Mouse (Mus musculus) kidney, adult 2 months (tissue): Measurements from ENCODE around the gene Tnfaip2. TPM values are rescaled to one million over a fixed set of nuclear protein-coding genes. Genes with fewer than 3 reads are reported as not detected.

Experiments
- DNase-seq: peaks from one replicate; pipeline ENCODE4 v3.0.0; 2021
- H3K27ac ChIP-seq: fragments of 200-500 bp; 2 replicates; pipeline ENCODE4 v1.5.1; 2012; ENCODE audit warnings: low read depth, low read length, control low read depth, inconsistent platforms; ENCODE audit not compliant: insufficient read depth
- H3K27me3 ChIP-seq: fragments of 200-500 bp; replicated peaks from 2 replicates; pipeline ENCODE4 v1.6.1; 2012; ENCODE audit warnings: mild to moderate bottlenecking, moderate library complexity, low read length, inconsistent platforms; ENCODE audit not compliant: control insufficient read depth, insufficient read depth
- H3K36me3 ChIP-seq: fragments of 200-500 bp; 2 replicates; pipeline ENCODE4 v1.6.1; 2012; ENCODE audit warnings: mild to moderate bottlenecking, moderate library complexity, low read length, inconsistent platforms; ENCODE audit not compliant: control insufficient read depth, insufficient read depth
- H3K4me1 ChIP-seq: fragments of 200-500 bp; 2 replicates; pipeline ENCODE4 v1.6.1; 2011; ENCODE audit warnings: low read length; ENCODE audit not compliant: control insufficient read depth, insufficient read depth
- H3K4me3 ChIP-seq: fragments of 200-500 bp; 2 replicates; pipeline ENCODE4 v1.5.1; 2011; ENCODE audit warnings: mild to moderate bottlenecking, low read depth, low read length, control low read depth; ENCODE audit not compliant: insufficient read depth
- CTCF ChIP-seq: fragments of 200-500 bp; conservative IDR thresholded peaks from 2 replicates; pipeline ENCODE4 v1.5.1; 2011; ENCODE audit warnings: low read depth, mild to moderate bottlenecking, control low read depth, low read length, moderate library complexity, mixed read lengths; ENCODE audit not compliant: insufficient read depth, insufficient read length
- POLR2A ChIP-seq: fragments of 200-500 bp; IDR thresholded peaks from one replicate; pipeline ENCODE4 v1.6.1; 2011; ENCODE audit warnings: low read depth, low read length, control low read depth
- WGBS: fragments of 180-500 bp; shearing (Covaris S2); methylation state at CpG from one replicate; pipeline ENCODE4 v1.1.7; 2018; 5-methylcytosine and 5-hydroxymethylcytosine counted together
- polyA plus RNA-seq: library from polyadenylated mRNA; depleted of rRNA; stranded (reverse); fragments of >200 nt; gene quantifications from 2 replicates; pipeline ENCODE4 v1.2.3, GENCODE M21; 2012

Gene Tnfaip2
- polyA plus RNA-seq, 1 experiment, result 48.5 TPM

DNA sequence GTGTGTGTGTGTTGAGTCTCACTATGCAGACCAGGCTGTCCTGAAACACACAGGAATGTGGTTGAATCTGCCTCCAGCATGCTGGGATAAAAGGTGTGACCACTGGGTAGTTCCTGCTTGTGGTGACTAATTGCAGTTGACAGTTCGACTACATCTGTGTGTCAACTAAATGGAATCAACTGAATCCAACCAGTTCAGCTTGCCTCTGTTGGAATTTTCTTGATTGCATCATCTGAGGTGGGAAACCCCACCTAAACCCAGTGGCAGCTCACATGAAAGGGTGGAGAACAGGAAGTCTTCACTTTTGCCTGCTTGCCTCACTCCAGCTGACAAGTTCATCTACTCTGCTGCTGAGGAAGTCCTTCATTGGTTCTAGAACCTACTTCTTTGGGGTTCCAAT is 28.9 kb downstream of the Tnfaip2 start:
- H3K36me3 ChIP-seq, result no peaks in the 10 kb centered on the region
- peaks cover 10% of the 10 kb centered on the region; the same call in 1 of the 2 replicates for H3K4me1 ChIP-seq
- TF ChIP-seq CTCF, result no peak
- TF ChIP-seq POLR2A, result no peak
- no peak overlapping the region for H3K27ac ChIP-seq
- WGBS, result 68% methylated on average over 1 of the region's 1 CpGs
- no peaks in the 10 kb centered on the region for H3K27me3 ChIP-seq
- no peak overlapping the region for H3K4me3 ChIP-seq
- no peak for DNase-seq

DNA sequence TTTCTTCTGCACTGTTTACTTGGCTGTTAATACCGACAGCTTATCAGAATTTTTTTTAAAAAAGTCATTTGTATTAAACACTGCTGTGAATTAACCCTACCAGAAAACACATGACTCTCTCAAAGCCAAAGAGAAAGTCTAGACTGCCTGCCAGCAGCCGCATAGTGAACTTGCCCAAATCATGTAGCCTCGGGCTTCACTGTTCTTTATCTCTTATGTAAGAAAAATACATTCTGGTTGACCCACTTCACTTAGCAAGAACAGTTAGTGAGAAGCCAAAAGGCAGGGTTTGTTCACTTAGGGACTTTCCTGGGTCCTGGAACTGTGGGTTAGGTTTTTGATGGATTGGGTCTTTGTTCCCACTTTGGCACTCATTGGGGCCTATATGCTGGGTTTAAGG is 29.5 kb downstream of the Tnfaip2 start:
- WGBS, result 69% methylated on average over 3 of the region's 3 CpGs
- no peaks in the 10 kb centered on the region for H3K36me3 ChIP-seq
- no peak for TF ChIP-seq POLR2A
- TF ChIP-seq CTCF, result no peak
- no peaks in the 10 kb centered on the region for H3K27me3 ChIP-seq
- DNase-seq, result no peak
- H3K4me3 ChIP-seq, result no peak overlapping the region
- peaks cover 10% of the 10 kb centered on the region; the same call in 1 of the 2 replicates for H3K4me1 ChIP-seq
- no peak overlapping the region for H3K27ac ChIP-seq

DNA sequence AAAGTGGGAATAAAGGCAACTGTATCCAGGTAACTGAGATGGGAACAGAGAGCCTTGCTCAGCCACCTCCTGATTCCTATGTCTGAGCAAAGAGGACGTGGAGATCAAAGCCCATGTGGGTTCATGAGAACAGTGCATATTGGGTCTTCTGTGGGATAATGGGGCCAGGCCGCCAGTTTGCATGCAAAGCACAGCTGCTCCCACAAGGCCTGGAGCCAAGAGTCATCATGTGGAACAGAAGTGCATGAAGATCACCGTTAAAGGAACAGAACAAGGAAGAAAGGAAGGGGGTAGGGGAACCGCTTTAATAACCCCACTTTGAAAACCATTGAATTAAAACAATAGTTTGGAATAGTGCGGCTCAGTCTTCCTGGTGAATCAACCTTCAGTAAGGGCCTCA is 30.6 kb downstream of the Tnfaip2 start:
- 31% methylated on average over 5 of the region's 5 CpGs for WGBS
- Histone ChIP-seq H3K27me3 (no peaks in the 10 kb centered on the region), H3K27ac (no peak overlapping the region), H3K4me3 (no peak overlapping the region), H3K4me1 (peaks cover 10% of the 10 kb centered on the region; the same call in 1 of the 2 replicates), H3K36me3 (no peaks in the 10 kb centered on the region)
- DNase-seq, result peak; percentile 57
- TF ChIP-seq CTCF, result no peak
- no peak for TF ChIP-seq POLR2A

DNA sequence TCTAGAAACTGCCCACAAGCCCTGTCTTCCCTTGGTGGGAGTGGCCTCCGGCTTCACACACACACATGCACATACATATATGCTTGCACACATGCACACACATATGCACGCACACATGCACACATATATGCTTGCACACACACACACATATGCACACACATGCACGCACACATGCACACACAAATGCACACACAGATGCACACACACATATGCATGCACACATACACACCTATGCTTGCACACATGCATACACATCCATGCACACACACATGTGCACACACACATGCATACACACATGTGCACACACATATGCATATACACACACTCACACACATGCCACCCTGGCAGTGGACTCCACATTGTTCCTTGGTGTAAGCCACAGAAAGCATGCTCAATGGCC is 32.1 kb downstream of the Tnfaip2 start:
- H3K27me3 ChIP-seq, result no peaks in the 10 kb centered on the region
- peaks cover 10% of the 10 kb centered on the region; the same call in 1 of the 2 replicates for H3K4me1 ChIP-seq
- WGBS, result 98% methylated on average over 3 of the region's 3 CpGs
- H3K36me3 ChIP-seq, result no peaks in the 10 kb centered on the region
- no peak for TF ChIP-seq CTCF
- TF ChIP-seq POLR2A, result no peak
- H3K27ac ChIP-seq, result no peak overlapping the region
- H3K4me3 ChIP-seq, result no peak overlapping the region
- no peak for DNase-seq

DNA sequence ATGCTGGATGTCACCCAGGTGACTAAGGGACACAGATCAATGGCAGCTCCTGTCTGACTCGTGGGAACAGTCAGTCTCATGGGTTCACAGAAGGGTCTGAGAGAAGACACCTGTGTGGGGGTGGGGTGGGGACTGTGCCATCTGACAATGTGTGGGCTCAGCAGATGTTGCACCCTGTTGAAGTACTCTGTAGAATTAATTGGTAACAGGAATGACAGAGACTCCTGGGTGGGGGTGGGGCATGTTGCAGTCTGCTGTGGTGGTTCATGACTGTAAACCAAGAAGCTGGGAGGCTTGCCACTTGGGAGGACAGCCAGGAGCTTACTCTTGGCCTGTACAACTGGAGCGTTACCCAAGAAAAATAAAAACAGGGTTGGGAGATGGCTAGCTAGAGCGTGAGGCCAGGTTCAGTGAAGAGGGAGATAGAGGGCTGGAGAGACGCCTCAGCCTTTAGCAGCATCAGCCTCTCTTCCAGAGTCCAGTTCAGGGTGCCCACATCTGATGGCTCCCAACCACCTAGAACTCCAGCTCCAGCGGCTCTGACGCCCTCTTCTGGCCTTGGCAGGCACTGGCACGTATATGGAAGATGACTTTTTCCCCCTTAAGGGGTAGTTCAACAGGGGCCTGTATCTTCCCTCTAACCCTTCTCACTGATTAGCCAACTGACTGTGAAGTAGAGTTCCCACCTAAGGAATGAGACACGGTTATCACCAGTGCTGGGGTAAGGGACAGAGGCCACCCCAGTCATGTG is 32.8 kb downstream of the Tnfaip2 start:
- 39% methylated on average over 8 of the region's 8 CpGs for WGBS
- Histone ChIP-seq H3K27ac (no peak overlapping the region), H3K36me3 (no peaks in the 10 kb centered on the region), H3K4me1 (peaks cover 10% of the 10 kb centered on the region; the same call in 1 of the 2 replicates), H3K4me3 (no peak overlapping the region), H3K27me3 (no peaks in the 10 kb centered on the region)
- TF ChIP-seq CTCF, result peak; percentile 21; the same call in 1 of the 2 replicates
- no peak for TF ChIP-seq POLR2A
- DNase-seq, result peak; percentile 90

DNA sequence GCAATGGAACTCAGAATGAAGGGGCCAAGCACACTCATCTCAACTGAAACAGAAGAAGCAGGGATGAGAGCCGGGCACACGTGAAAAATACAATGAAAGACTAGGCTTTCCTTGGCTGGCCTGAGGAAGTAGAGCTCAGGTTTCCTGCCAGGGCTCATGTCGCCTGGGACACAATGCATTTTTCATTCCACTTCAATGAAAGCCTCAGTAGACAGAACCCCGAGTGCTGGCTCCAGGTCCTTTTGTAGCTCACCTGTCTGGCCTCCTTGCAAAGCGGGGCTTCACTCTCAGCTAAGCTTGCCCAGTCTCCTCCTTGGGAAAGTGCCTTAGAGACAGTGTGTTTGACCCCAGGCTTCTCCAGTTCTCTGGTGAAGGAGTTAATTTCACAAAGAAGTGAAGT is 36.7 kb downstream of the Tnfaip2 start:
- Histone ChIP-seq H3K36me3 (no peaks in the 10 kb centered on the region), H3K27me3 (no peaks in the 10 kb centered on the region), H3K4me1 (peaks cover 4% of the 10 kb centered on the region; the same call in 1 of the 2 replicates), H3K27ac (no peak overlapping the region), H3K4me3 (no peak overlapping the region)
- TF ChIP-seq POLR2A (no peak), CTCF (no peak)
- DNase-seq, result no peak
- WGBS, result 71% methylated on average over 5 of the region's 5 CpGs

DNA sequence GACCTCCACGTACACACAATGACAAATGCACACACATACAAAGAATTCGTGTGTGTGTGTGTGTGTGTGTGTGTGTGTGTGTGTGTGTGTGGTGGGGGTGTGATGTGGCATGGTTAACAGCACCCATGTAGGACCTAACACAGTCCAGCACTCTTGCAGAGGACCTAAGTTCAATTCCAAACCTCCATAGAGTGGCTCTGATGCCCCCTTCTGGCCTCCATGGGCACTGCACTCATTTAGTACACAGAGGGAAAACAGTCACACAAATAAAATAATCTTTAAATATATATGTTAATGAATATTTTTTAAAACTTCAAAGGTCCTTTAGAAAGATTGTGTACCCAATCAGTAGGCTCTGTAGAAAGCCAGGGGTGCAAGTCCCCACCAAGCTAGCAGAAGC is 37.6 kb downstream of the Tnfaip2 start:
- no peak overlapping the region for H3K4me3 ChIP-seq
- WGBS, result 83% methylated on average over 2 of the region's 2 CpGs
- TF ChIP-seq POLR2A (no peak), CTCF (peak; percentile 63)
- no peak overlapping the region for H3K27ac ChIP-seq
- peak; percentile 57 for DNase-seq
- no peaks in the 10 kb centered on the region for H3K27me3 ChIP-seq
- no peaks in the 10 kb centered on the region for H3K36me3 ChIP-seq
- peaks cover 4% of the 10 kb centered on the region; the same call in 1 of the 2 replicates for H3K4me1 ChIP-seq
